Mouse (Mus musculus): ENCODE data around the gene Rif1. TPM values are rescaled to one million over a fixed set of nuclear protein-coding genes. Genes with fewer than 3 reads are reported as not detected.
"Not testable (repeated sequence)": the region's sequence is repeated elsewhere in the genome, so short reads cannot be mapped to it uniquely, and the experiment has no call there.

The Rif1 gene
- total RNA-seq, 2 experiments from 2014 or later = 25.6 to 31.2 TPM

DNA sequence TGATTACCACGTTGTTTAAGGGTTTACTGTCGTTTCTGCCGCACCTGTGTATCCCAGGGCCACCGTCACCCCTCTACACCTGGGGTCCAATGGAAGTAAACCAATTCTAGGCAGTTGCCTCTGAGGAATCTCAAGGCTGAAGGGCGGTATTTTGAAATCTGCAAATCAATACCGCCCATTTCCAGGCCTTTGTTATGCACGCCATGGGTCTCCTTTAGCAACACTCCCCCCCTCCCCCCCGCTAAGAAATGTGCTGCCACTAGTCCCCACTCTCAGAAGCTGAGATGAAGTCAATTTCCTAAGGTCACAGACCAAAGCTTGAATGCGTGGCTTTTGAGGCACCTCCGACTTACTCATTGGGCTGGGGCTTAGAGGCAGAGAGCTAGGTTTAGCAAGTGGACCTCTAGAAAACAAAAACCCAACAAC lies 554 bp upstream of the Rif1 start:
- no peak for DNase-seq

DNA sequence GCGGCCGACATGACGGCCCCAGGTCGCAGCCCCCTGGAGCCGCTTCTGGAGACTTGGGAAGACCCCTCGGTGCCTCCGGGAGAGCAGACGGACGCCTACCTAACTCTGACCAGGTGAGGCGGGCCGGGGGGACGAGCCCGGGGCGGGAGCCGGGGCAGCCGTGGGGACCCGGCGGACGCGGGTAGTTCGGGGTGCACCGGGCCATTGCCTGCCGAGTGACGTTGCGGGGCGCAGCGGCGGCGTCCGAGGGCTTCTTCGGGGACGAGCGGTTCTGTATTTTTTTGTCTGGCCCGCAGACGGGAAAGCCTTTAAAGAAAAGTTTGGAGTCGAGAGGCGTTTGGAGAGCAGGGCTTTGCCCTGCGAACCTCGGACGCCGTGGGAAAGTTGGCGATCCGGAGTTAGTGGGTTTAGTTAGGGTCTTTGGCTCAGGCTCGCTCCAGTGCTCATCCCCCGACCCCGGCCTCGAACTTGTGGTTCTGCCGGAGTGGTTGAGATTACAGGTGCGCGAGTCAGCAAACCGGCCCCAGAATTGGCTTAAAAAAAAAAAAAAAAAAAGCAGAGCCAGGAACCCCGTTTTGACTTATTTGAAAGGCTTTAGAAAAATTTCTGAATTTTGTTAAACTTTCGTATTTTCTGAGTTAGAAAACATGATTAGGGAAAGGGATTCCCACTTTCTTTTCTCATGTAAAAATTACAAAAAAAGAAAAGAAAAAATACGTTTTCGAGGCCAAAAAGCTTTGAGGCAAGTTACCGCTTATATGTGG lies 691 bp downstream of the Rif1 start:
- peak in 1 of 2 experiments; percentile 24 for DNase-seq

DNA sequence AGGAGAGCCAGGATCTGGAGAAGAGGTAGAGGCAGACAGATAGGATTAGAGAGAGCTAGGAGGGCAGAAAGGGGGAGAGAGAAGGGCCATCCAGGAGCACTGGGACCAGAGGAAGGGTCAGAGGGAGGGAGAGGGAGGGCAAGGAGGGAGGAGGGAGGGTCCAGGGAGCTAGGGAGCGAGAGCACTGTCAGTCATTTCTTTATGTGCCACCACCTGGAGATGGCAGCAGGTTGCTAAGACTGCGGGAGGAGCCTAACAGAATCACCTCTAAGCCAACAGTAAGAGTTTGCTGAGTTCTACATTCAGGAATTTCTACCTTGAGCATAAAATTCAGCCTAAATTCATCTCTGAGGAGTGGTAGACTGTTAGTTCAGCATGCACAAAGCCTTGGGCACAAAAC lies 6.0 kb downstream of the Rif1 start:
- no peak for DNase-seq

DNA sequence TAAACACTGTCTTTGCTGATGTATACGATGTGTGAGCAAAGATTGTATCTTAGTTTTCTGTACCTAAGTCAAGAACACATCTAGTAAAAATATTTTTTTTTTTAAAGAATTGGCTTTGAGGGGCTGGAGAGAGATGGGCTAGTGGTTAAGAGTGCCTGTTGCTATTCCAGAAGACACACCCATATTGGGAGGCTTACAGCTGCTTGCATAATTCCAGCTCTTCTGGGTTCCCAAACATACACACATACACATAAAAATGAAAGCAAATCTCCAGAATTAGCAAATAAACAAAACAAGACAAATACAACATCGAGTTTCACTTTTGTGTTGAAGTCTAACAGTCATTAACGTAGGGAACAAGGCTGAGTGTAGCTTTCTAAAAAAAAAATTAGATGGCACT lies 11.4 kb downstream of the Rif1 start:
- no peak for DNase-seq

DNA sequence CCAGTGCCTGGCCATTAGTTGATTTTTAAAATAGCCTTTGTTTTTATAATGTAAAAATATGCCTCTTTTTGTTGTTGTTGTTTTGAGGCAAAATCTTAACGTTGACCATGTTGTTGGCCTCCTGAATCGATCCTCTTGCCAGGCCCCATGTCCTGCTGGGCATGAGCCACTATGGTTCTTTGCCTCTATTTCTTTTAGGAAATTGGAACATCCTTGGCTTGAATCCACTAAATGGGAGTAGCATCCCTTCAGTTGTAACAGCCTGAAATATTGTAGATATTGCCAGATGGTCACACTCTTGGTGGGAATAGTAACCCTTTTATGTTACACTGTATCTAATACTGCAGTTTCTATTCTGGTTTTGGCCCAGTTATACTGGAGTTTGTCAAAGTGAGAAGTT lies 11.9 kb downstream of the Rif1 start:
- DNase-seq = no peak

DNA sequence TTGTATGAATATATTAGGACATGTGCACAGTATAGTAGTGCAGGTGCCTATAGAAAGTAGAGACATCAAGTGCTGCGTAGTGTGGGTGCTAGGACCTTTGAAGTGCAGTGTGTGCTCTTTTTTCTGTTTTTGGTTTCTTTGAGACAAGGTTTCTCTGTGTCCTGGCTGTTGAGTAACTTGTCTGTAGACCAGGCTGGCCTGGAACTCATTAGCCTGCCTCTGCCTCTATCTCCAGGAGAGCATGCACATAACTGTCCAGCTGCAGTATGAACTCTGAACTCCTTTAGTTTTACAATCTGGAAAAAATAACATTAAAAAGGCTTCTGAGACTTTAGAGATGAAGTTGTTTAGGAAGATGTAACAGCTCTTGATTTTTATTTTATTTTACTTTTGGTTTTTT lies 41.5 kb downstream of the Rif1 start:
- no peak for DNase-seq

DNA sequence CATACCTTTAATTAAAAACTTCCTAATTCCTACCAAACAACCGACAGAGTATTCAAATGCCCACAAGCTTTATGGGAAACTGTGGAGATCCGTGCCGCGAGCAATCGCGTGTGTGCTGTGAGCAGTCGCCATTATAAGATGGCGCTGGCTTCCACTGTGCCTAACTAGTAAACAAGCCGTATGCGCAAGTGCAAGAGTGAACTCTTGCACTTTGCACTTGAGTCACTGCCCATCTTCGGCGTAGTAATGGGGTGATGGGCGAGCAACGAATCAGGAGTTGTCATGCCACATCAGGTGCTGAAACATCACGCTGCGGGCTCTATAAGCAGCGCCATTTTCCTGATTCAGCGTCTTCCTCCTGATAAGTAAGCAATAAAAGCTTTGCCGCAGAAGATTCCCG lies 58.7 kb downstream of the Rif1 start:
- DNase-seq = not testable (repeated sequence)

DNA sequence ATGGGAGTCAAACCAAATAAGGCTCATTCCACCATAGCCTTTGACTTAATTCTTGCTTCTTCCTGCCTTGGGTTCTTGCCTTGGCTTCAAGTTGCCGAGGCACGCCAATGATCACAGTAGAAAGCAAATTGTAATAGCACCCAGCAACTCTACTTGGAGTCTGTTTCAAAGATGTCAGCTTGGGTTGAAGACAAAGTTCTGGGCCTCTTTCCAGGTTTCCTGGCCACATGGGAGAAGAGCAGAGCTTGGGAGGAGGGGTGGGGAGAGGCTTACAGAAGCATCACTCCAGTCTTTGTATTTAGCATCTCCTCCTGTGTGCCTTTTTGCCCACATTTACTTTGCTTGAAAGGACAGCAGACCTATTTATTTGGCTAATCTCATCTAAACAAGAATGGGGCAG lies 60.7 kb downstream of the Rif1 start:
- no peak for DNase-seq

DNA sequence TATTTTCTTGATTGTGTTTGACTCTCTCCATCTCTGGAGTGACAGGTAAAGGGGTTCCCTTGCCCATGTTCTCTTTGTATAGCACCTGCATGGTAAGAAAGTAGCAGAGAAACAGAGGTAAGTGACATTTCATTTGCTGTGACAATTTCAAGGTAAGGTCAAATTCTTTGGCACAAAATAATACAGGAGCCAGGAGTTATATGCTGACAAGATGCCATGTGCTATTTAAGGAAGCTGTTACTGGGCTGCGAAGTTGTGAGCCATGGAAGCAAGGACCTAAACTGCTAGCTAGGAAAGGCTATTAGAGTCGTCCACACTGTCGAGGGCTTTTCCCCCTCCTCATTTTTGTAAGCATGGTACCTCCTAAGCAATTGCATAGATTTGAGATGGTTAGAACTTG lies 80.4 kb downstream of the Rif1 start:
- DNase-seq = no peak

DNA sequence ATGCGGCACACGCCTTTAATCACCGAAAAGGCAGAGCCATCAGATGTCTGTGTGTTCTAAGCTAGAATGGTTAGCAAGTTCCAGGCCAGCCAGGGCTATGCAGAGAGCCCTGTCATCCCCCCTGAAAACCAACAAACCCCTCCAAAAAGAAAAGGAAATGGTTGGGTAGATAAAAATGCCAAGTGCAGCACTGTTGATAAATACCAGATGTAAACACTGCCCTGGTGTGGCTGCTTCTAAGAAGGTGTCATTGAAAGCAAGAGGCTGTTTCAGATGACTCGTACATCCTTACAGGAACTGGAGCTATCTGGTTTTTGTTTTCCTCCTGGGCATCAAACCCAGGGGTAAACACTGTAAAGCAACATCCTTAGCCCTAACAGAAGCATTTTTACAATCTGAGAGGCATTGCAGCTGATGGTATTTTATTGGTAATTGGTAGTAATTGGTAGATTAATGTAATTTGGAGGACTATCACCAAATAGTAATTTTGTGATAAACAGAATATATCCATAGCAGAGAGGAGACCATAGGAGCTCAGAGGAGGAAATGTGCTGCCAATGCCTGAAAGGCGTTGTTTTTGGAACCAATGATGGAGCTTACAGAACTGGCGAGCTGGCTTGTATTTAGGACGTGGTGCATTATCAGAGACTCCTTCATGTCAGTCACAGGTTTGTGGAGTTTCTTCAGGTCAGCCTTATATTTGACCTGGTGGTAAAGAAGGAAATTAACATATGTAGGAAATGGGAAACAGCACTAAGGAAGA lies 96.8 kb downstream of the Rif1 start:
- DNase-seq = no peak

Other genes starting within 250 kb of the Rif1 start
- gene Rbm43, start 137.7 kb upstream of the Rif1 start, total RNA-seq (2021) = 10 to 100 TPM; 18.8 to 20.3 TPM
- gene Nmi, start 99.3 kb upstream of the Rif1 start, total RNA-seq (2021) = 1 to 10 TPM; 2.2 to 3.9 TPM
- 1 to 10 TPM; 7.6 to 8.1 TPM for gene Tnfaip6, start 34.8 kb upstream of the Rif1 start, total RNA-seq (2021)